Mouse (Mus musculus): Measurements from ENCODE around the gene Dlx4. TPM values are rescaled to one million over a fixed set of nuclear protein-coding genes. Genes with fewer than 3 reads are reported as not detected.

Gene Dlx4
- polyA plus RNA-seq, 1 experiment from 2014 or later: not detected

- peaks cover 76% of the 10 kb centered on the region for H3K27me3 ChIP-seq (replicated peaks; ENCODE audit: control insufficient read depth, insufficient read depth, low read length)
- H3K4me2 ChIP-seq (ENCODE audit: low read length): peak within 1 kb of the TSS; percentile 55
- no peaks in the 10 kb centered on the region for H3K9me3 ChIP-seq (ENCODE audit: control insufficient read depth, low read length)
- no peak within 1 kb of the TSS for H3K9ac ChIP-seq (ENCODE audit: low read length)
- no peak within 1 kb of the TSS for H3K27ac ChIP-seq (ENCODE audit: low read depth)
- peak; percentile 26 for ATAC-seq (replicated peaks; ENCODE audit: low FRiP score, low TSS enrichment, low read depth)
- no peaks in the 10 kb centered on the region for H3K36me3 ChIP-seq (ENCODE audit: control insufficient read depth, insufficient read depth, low read length)
- H3K4me1 ChIP-seq (replicated peaks; ENCODE audit: control insufficient read depth, insufficient read depth, low read length): peaks cover 16% of the 10 kb centered on the region
- peak within 1 kb of the TSS; percentile 34 for H3K4me3 ChIP-seq (ENCODE audit: low read depth, low read length)
- under 1% methylated on average over 53 of the region's 55 CpGs for WGBS
- DNase-seq (ENCODE audit: low spot score): peak; percentile 77
Measured at GRCm38 (mm10) chr11:95119990-95120632, 26.0 kb downstream of the Dlx4 start, which contains the start of gene Dlx3. Gene Dlx3 (plus strand): TSS chr11:95120119.

- Histone ChIP-seq H3K4me2 (ENCODE audit: low read length) (no peak overlapping the region), H3K4me3 (ENCODE audit: low read depth, low read length) (no peak overlapping the region), H3K9me3 (ENCODE audit: control insufficient read depth, low read length) (no peaks in the 10 kb centered on the region), H3K4me1 (replicated peaks; ENCODE audit: control insufficient read depth, insufficient read depth, low read length) (peaks cover 16% of the 10 kb centered on the region), H3K9ac (ENCODE audit: low read length) (no peak overlapping the region), H3K27me3 (replicated peaks; ENCODE audit: control insufficient read depth, insufficient read depth, low read length) (peaks cover 59% of the 10 kb centered on the region), H3K36me3 (ENCODE audit: control insufficient read depth, insufficient read depth, low read length) (no peaks in the 10 kb centered on the region), H3K27ac (ENCODE audit: low read depth) (no peak overlapping the region)
- peak; percentile 87 for DNase-seq (ENCODE audit: low spot score)
- 3% methylated on average over 8 of the region's 8 CpGs for WGBS
- 0 out of 2 replicates have a peak, but pooled peaks have one; percentile 22 for ATAC-seq (replicated peaks; ENCODE audit: low FRiP score, low TSS enrichment, low read depth)
Measured at GRCm38 (mm10) chr11:95118505-95118904, 27.6 kb downstream of the Dlx4 start.

- no peak overlapping the region for H3K4me3 ChIP-seq (ENCODE audit: low read depth, low read length)
- H3K9me3 ChIP-seq (ENCODE audit: control insufficient read depth, low read length): no peaks in the 10 kb centered on the region
- H3K4me1 ChIP-seq (replicated peaks; ENCODE audit: control insufficient read depth, insufficient read depth, low read length): peaks cover 16% of the 10 kb centered on the region
- WGBS: 4% methylated on average over 6 of the region's 6 CpGs
- DNase-seq (ENCODE audit: low spot score) (peak; percentile 78), ATAC-seq (replicated peaks; ENCODE audit: low FRiP score, low TSS enrichment, low read depth) (peak; percentile 59)
- H3K36me3 ChIP-seq (ENCODE audit: control insufficient read depth, insufficient read depth, low read length): no peaks in the 10 kb centered on the region
- no peak overlapping the region for H3K4me2 ChIP-seq (ENCODE audit: low read length)
- H3K27me3 ChIP-seq (replicated peaks; ENCODE audit: control insufficient read depth, insufficient read depth, low read length): peaks cover 45% of the 10 kb centered on the region
- H3K27ac ChIP-seq (ENCODE audit: low read depth): no peak overlapping the region
- H3K9ac ChIP-seq (ENCODE audit: low read length): no peak overlapping the region
Measured at GRCm38 (mm10) chr11:95117030-95117429, 29.0 kb downstream of the Dlx4 start.

GRCm38 (mm10) chr11:95110081-95110480 lies 36.0 kb downstream of the Dlx4 start:
- no peak overlapping the region for H3K4me2 ChIP-seq (ENCODE audit: low read length)
- H3K36me3 ChIP-seq (ENCODE audit: control insufficient read depth, insufficient read depth, low read length): no peaks in the 10 kb centered on the region
- H3K27ac ChIP-seq (ENCODE audit: low read depth): no peak overlapping the region
- ATAC-seq (replicated peaks; ENCODE audit: low FRiP score, low TSS enrichment, low read depth) (no peak), DNase-seq (ENCODE audit: low spot score) (no peak)
- no peak overlapping the region for H3K4me3 ChIP-seq (ENCODE audit: low read depth, low read length)
- 90% methylated on average over 7 of the region's 7 CpGs for WGBS
- no peaks in the 10 kb centered on the region for H3K27me3 ChIP-seq (replicated peaks; ENCODE audit: control insufficient read depth, insufficient read depth, low read length)
- H3K4me1 ChIP-seq (replicated peaks; ENCODE audit: control insufficient read depth, insufficient read depth, low read length): peaks cover 4% of the 10 kb centered on the region
- no peak overlapping the region for H3K9ac ChIP-seq (ENCODE audit: low read length)
- H3K9me3 ChIP-seq (ENCODE audit: control insufficient read depth, low read length): no peaks in the 10 kb centered on the region

- DNase-seq (ENCODE audit: low spot score) (no peak), ATAC-seq (replicated peaks; ENCODE audit: low FRiP score, low TSS enrichment, low read depth) (no peak)
- H3K36me3 ChIP-seq (ENCODE audit: control insufficient read depth, insufficient read depth, low read length): no peaks in the 10 kb centered on the region
- H3K27me3 ChIP-seq (replicated peaks; ENCODE audit: control insufficient read depth, insufficient read depth, low read length): no peaks in the 10 kb centered on the region
- H3K4me2 ChIP-seq (ENCODE audit: low read length): no peak overlapping the region
- H3K9ac ChIP-seq (ENCODE audit: low read length): no peak overlapping the region
- WGBS: 83% methylated on average over 2 of the region's 2 CpGs
- no peak overlapping the region for H3K27ac ChIP-seq (ENCODE audit: low read depth)
- H3K4me3 ChIP-seq (ENCODE audit: low read depth, low read length): no peak overlapping the region
- H3K4me1 ChIP-seq (replicated peaks; ENCODE audit: control insufficient read depth, insufficient read depth, low read length): peaks cover 13% of the 10 kb centered on the region
- no peaks in the 10 kb centered on the region for H3K9me3 ChIP-seq (ENCODE audit: control insufficient read depth, low read length)
Measured at GRCm38 (mm10) chr11:95109000-95109399, 37.1 kb downstream of the Dlx4 start.

- Histone ChIP-seq H3K9me3 (ENCODE audit: control insufficient read depth, low read length) (no peaks in the 10 kb centered on the region), H3K4me3 (ENCODE audit: low read depth, low read length) (no peak overlapping the region), H3K4me2 (ENCODE audit: low read length) (no peak overlapping the region), H3K4me1 (replicated peaks; ENCODE audit: control insufficient read depth, insufficient read depth, low read length) (peaks cover 15% of the 10 kb centered on the region), H3K27me3 (replicated peaks; ENCODE audit: control insufficient read depth, insufficient read depth, low read length) (no peaks in the 10 kb centered on the region), H3K36me3 (ENCODE audit: control insufficient read depth, insufficient read depth, low read length) (no peaks in the 10 kb centered on the region), H3K9ac (ENCODE audit: low read length) (no peak overlapping the region), H3K27ac (ENCODE audit: low read depth) (no peak overlapping the region)
- DNase-seq (ENCODE audit: low spot score) (peak; percentile 94), ATAC-seq (replicated peaks; ENCODE audit: low FRiP score, low TSS enrichment, low read depth) (peak; percentile 51; the same call in 1 of the 2 replicates)
- WGBS: 35% methylated on average over 23 of the region's 23 CpGs
Measured at GRCm38 (mm10) chr11:95106440-95107236, 39.4 kb downstream of the Dlx4 start.

DNA sequence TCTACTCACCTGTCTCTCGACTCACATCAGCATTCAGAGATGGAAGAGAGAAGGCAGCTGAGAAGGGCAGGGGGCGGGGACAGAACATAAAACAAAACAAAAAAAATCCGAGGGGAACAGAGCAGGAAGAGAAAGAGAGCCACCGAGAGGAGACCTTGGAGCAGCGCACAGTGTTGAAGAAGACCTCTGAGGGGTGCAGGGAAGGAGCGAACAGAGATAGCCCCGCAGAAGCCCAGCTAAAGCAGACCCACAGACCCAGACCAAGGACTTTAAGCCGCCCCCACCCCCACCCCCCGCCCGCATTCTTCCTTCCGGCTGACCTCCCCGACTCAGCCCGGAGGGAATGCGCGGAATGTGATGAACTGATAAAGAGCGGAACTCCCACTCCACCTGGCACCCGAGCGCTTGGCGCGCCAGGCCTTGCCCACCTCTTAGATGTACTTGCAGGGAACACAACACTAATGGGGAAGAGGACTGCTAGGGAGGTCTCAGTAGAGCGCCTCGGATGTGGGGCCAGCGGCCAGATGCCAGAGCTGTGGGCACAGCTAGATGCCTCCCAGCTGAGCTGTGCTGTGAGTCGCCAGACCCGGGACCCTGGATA lies 40.7 kb downstream of the Dlx4 start:
- Histone ChIP-seq H3K9ac (ENCODE audit: low read length) (no peak overlapping the region), H3K36me3 (ENCODE audit: control insufficient read depth, insufficient read depth, low read length) (no peaks in the 10 kb centered on the region), H3K4me3 (ENCODE audit: low read depth, low read length) (peak overlapping the region; percentile 6; the same call in 1 of the 2 replicates), H3K4me1 (replicated peaks; ENCODE audit: control insufficient read depth, insufficient read depth, low read length) (peaks cover 24% of the 10 kb centered on the region), H3K27me3 (replicated peaks; ENCODE audit: control insufficient read depth, insufficient read depth, low read length) (no peaks in the 10 kb centered on the region), H3K4me2 (ENCODE audit: low read length) (peak overlapping the region; percentile 44), H3K9me3 (ENCODE audit: control insufficient read depth, low read length) (no peaks in the 10 kb centered on the region), H3K27ac (ENCODE audit: low read depth) (no peak overlapping the region)
- 2% methylated on average over 25 of the region's 25 CpGs for WGBS
- ATAC-seq (replicated peaks; ENCODE audit: low FRiP score, low TSS enrichment, low read depth) (peak; percentile 36; the same call in 1 of the 2 replicates), DNase-seq (ENCODE audit: low spot score) (no peak)

- Histone ChIP-seq H3K9ac (ENCODE audit: low read length) (no peak overlapping the region), H3K27me3 (replicated peaks; ENCODE audit: control insufficient read depth, insufficient read depth, low read length) (no peaks in the 10 kb centered on the region), H3K9me3 (ENCODE audit: control insufficient read depth, low read length) (no peaks in the 10 kb centered on the region), H3K4me3 (ENCODE audit: low read depth, low read length) (no peak overlapping the region), H3K4me1 (replicated peaks; ENCODE audit: control insufficient read depth, insufficient read depth, low read length) (peaks cover 26% of the 10 kb centered on the region), H3K4me2 (ENCODE audit: low read length) (no peak overlapping the region; the same call in 1 of the 2 replicates), H3K27ac (ENCODE audit: low read depth) (no peak overlapping the region), H3K36me3 (ENCODE audit: control insufficient read depth, insufficient read depth, low read length) (no peaks in the 10 kb centered on the region)
- ATAC-seq (replicated peaks; ENCODE audit: low FRiP score, low TSS enrichment, low read depth) (no peak), DNase-seq (ENCODE audit: low spot score) (no peak)
- WGBS: 55% methylated on average over 6 of the region's 6 CpGs
Measured at GRCm38 (mm10) chr11:95104266-95104665, 41.8 kb downstream of the Dlx4 start.

Measured in intestine, embryonic 14.5 days (tissue).